Mouse (Mus musculus): ENCODE results near the gene Rbms1. TPM values are rescaled to one million over a fixed set of nuclear protein-coding genes. Genes with fewer than 3 reads are reported as not detected.
A peak's percentile ranks its signal among the peaks of the same experiment; 100 is the strongest.

The Rbms1 gene
- polyA plus RNA-seq, 1 experiment: 42.9 TPM

DNA sequence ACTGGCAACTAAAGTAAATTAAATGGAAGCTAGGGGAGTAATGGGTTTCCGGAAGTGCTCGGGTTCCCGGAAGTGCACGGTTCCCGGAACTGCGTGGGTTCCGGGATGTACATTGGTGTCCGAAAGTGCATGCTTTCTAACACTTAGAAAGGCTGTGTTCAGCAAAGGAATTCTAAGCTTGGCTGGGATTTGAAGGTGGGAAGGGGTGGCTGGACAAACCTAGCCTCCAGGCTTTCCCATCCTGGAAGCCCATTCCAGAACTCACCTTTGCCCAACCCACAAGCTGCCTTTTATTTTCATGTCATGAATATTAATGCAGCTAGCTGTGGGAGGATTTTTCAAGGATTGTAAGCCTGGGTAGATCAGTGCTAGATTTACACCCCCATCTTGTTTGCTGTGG, 51.3 kb downstream of the Rbms1 start:
- no peak for TF ChIP-seq USF1 (IDR thresholded peaks at IDR 0.05; ENCODE audit: low read depth)
- TF ChIP-seq MYOD1 (IDR thresholded peaks at IDR 0.05; ENCODE audit: control insufficient read depth, insufficient read length, low read depth): no peak
- TF ChIP-seq MYOG (IDR thresholded peaks at IDR 0.05; ENCODE audit: control insufficient read depth, extremely low read depth, insufficient read length): no peak
- no peak for TF ChIP-seq FOSL1 (IDR thresholded peaks at IDR 0.05; ENCODE audit: insufficient read depth, low read length, poor library complexity, severe bottlenecking)
- TF ChIP-seq MAX (IDR thresholded peaks at IDR 0.05): no peak
- no peak for TF ChIP-seq CTCF (IDR thresholded peaks at IDR 0.05; ENCODE audit: control insufficient read depth, insufficient read depth, insufficient read length)
- no peak for TF ChIP-seq CEBPB (IDR thresholded peaks at IDR 0.05; ENCODE audit: low read depth)
- H3K79me3 ChIP-seq (ENCODE audit: low read depth): no peaks in the 10 kb centered on the region
- H3K27me3 ChIP-seq (ENCODE audit: control insufficient read depth, insufficient read depth, insufficient read length): no peaks in the 10 kb centered on the region
- no peak overlapping the region for H3ac ChIP-seq (ENCODE audit: control insufficient read depth, insufficient read length, low read depth)
- no peak overlapping the region for H3K4me3 ChIP-seq (ENCODE audit: insufficient read depth, poor library complexity, severe bottlenecking)
- H3K36me3 ChIP-seq (ENCODE audit: control insufficient read depth, insufficient read depth): no peaks in the 10 kb centered on the region
- H3K79me2 ChIP-seq (ENCODE audit: control insufficient read depth, insufficient read depth): peaks cover 28% of the 10 kb centered on the region

GRCm38 (mm10) chr2:60910820-60911219, 52.2 kb downstream of the Rbms1 start:
- no peak overlapping the region for H3K4me3 ChIP-seq (ENCODE audit: insufficient read depth, poor library complexity, severe bottlenecking)
- TF ChIP-seq FOSL1 (IDR thresholded peaks at IDR 0.05; ENCODE audit: insufficient read depth, low read length, poor library complexity, severe bottlenecking) (no peak), CEBPB (IDR thresholded peaks at IDR 0.05; ENCODE audit: low read depth) (no peak)

GRCm38 (mm10) chr2:60908551-60908950, 54.4 kb downstream of the Rbms1 start:
- no peak for TF ChIP-seq MYOD1 (IDR thresholded peaks at IDR 0.05; ENCODE audit: control insufficient read depth, insufficient read length, low read depth)
- TF ChIP-seq MAX (IDR thresholded peaks at IDR 0.05): no peak
- no peak for TF ChIP-seq FOSL1 (IDR thresholded peaks at IDR 0.05; ENCODE audit: insufficient read depth, low read length, poor library complexity, severe bottlenecking)
- no peak for TF ChIP-seq MYOG (IDR thresholded peaks at IDR 0.05; ENCODE audit: control insufficient read depth, extremely low read depth, insufficient read length)
- no peak for TF ChIP-seq CEBPB (IDR thresholded peaks at IDR 0.05; ENCODE audit: low read depth)
- no peak for TF ChIP-seq CTCF (IDR thresholded peaks at IDR 0.05; ENCODE audit: control insufficient read depth, insufficient read depth, insufficient read length)
- no peak for TF ChIP-seq USF1 (IDR thresholded peaks at IDR 0.05; ENCODE audit: low read depth)
- Histone ChIP-seq H3K27me3 (ENCODE audit: control insufficient read depth, insufficient read depth, insufficient read length) (no peaks in the 10 kb centered on the region), H3K4me3 (ENCODE audit: insufficient read depth, poor library complexity, severe bottlenecking) (no peak overlapping the region), H3ac (ENCODE audit: control insufficient read depth, insufficient read length, low read depth) (no peak overlapping the region), H3K36me3 (ENCODE audit: control insufficient read depth, insufficient read depth) (no peaks in the 10 kb centered on the region), H3K79me3 (ENCODE audit: low read depth) (peaks cover 2% of the 10 kb centered on the region), H3K79me2 (ENCODE audit: control insufficient read depth, insufficient read depth) (peaks cover 44% of the 10 kb centered on the region)

More at GRCm38 (mm10) chr2:60910820-60911219, 52.2 kb downstream of the Rbms1 start:
- Histone ChIP-seq H3K27me3 (ENCODE audit: control insufficient read depth, insufficient read depth, insufficient read length) (no peaks in the 10 kb centered on the region), H3K79me3 (ENCODE audit: low read depth) (no peaks in the 10 kb centered on the region), H3ac (ENCODE audit: control insufficient read depth, insufficient read length, low read depth) (no peak overlapping the region), H3K79me2 (ENCODE audit: control insufficient read depth, insufficient read depth) (peaks cover 34% of the 10 kb centered on the region), H3K36me3 (ENCODE audit: control insufficient read depth, insufficient read depth) (no peaks in the 10 kb centered on the region)

GRCm38 (mm10) chr2:60908116-60908515, 54.9 kb downstream of the Rbms1 start:
- H3K36me3 ChIP-seq (ENCODE audit: control insufficient read depth, insufficient read depth): no peaks in the 10 kb centered on the region
- peaks cover 48% of the 10 kb centered on the region for H3K79me2 ChIP-seq (ENCODE audit: control insufficient read depth, insufficient read depth)
- H3K27me3 ChIP-seq (ENCODE audit: control insufficient read depth, insufficient read depth, insufficient read length): no peaks in the 10 kb centered on the region
- no peak overlapping the region for H3K4me3 ChIP-seq (ENCODE audit: insufficient read depth, poor library complexity, severe bottlenecking)
- TF ChIP-seq MYOD1 (IDR thresholded peaks at IDR 0.05; ENCODE audit: control insufficient read depth, insufficient read length, low read depth) (no peak), MAX (IDR thresholded peaks at IDR 0.05) (no peak), MYOG (IDR thresholded peaks at IDR 0.05; ENCODE audit: control insufficient read depth, extremely low read depth, insufficient read length) (no peak), CEBPB (IDR thresholded peaks at IDR 0.05; ENCODE audit: low read depth) (peak; percentile 83), USF1 (IDR thresholded peaks at IDR 0.05; ENCODE audit: low read depth) (no peak), CTCF (IDR thresholded peaks at IDR 0.05; ENCODE audit: control insufficient read depth, insufficient read depth, insufficient read length) (no peak)
- peaks cover 5% of the 10 kb centered on the region for H3K79me3 ChIP-seq (ENCODE audit: low read depth)
- H3ac ChIP-seq (ENCODE audit: control insufficient read depth, insufficient read length, low read depth): no peak overlapping the region

DNA sequence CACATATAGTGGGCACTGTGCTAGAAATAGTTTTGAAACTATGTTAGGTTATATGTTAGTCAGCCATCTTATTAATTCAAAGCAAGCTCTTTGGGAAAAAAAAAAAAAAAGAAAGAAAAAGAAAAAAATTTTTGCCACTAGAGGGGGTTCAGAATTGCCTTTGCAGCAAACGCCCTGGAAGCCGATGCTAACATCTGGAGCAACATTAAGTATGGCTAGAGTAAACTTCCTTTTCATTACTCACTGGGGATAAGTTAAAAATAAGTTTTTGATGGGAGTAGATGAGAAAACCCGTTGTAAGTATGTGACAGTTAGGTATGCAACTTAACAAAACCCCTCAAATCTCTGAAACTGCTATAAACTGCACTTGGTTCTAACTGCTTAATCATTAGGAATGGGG, 57.7 kb downstream of the Rbms1 start:
- Histone ChIP-seq H3ac (ENCODE audit: control insufficient read depth, insufficient read length, low read depth) (no peak overlapping the region), H3K79me3 (ENCODE audit: low read depth) (peaks cover 8% of the 10 kb centered on the region), H3K79me2 (ENCODE audit: control insufficient read depth, insufficient read depth) (peaks cover 42% of the 10 kb centered on the region), H3K4me3 (ENCODE audit: insufficient read depth, poor library complexity, severe bottlenecking) (no peak overlapping the region), H3K36me3 (ENCODE audit: control insufficient read depth, insufficient read depth) (no peaks in the 10 kb centered on the region), H3K27me3 (ENCODE audit: control insufficient read depth, insufficient read depth, insufficient read length) (no peaks in the 10 kb centered on the region)
- TF ChIP-seq USF1 (IDR thresholded peaks at IDR 0.05; ENCODE audit: low read depth): no peak

GRCm38 (mm10) chr2:60904141-60904540, 58.9 kb downstream of the Rbms1 start:
- no peaks in the 10 kb centered on the region for H3K27me3 ChIP-seq (ENCODE audit: control insufficient read depth, insufficient read depth, insufficient read length)
- H3ac ChIP-seq (ENCODE audit: control insufficient read depth, insufficient read length, low read depth): no peak overlapping the region
- peaks cover 42% of the 10 kb centered on the region for H3K79me2 ChIP-seq (ENCODE audit: control insufficient read depth, insufficient read depth)
- peaks cover 12% of the 10 kb centered on the region for H3K79me3 ChIP-seq (ENCODE audit: low read depth)
- H3K4me3 ChIP-seq (ENCODE audit: insufficient read depth, poor library complexity, severe bottlenecking): no peak overlapping the region
- TF ChIP-seq CTCF (IDR thresholded peaks at IDR 0.05; ENCODE audit: control insufficient read depth, insufficient read depth, insufficient read length) (no peak), USF1 (IDR thresholded peaks at IDR 0.05; ENCODE audit: low read depth) (no peak), CEBPB (IDR thresholded peaks at IDR 0.05; ENCODE audit: low read depth) (no peak), FOSL1 (IDR thresholded peaks at IDR 0.05; ENCODE audit: insufficient read depth, low read length, poor library complexity, severe bottlenecking) (no peak), MYOG (IDR thresholded peaks at IDR 0.05; ENCODE audit: control insufficient read depth, extremely low read depth, insufficient read length) (no peak), MAX (IDR thresholded peaks at IDR 0.05) (no peak), MYOD1 (IDR thresholded peaks at IDR 0.05; ENCODE audit: control insufficient read depth, insufficient read length, low read depth) (no peak)
- H3K36me3 ChIP-seq (ENCODE audit: control insufficient read depth, insufficient read depth): no peaks in the 10 kb centered on the region

Measured in C2C12 (cell line).